Mouse (Mus musculus) retina, postnatal 1 day (tissue): Measurements from ENCODE around the gene Trim38.

Experiments used
- DNase-seq: peaks from one replicate; pipeline ENCODE4 v3.0.0-alpha.2; 2012

The Trim38 gene

DNA sequence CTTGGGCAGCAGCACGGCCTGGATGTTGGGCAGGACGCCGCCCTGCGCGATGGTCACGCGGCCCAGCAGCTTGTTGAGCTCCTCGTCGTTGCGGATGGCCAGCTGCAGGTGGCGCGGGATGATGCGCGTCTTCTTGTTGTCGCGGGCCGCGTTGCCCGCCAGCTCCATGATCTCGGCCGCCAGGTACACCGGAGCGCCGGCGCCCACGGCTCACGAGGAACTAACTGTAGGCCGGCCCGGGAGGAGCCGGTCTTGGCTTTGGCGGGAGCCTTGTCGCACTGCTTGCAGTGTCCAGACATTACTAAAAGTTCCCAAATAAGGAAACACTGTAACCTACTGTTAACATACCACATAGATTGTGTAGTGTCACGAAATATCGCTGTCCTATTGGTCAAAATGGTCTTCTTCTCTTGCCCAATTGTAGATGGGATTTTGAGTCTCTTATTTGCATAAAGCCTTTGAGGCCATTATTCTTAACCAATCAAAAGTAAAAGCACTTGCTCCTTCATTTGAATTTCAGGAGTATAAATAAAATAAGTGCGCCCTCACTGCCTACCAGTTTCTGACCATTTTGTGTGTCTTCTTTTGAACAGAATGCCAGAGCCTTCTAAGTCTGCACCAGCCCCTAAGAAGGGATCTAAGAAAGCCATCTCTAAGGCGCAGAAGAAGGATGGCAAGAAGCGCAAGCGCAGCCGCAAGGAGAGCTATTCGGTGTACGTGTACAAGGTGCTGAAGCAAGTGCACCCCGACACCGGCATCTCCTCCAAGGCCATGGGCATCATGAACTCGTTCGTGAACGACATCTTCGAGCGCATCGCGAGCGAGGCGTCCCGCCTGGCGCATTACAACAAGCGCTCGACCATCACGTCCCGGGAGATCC is 23.3 kb upstream of the Trim38 start, which contains the start of gene Hist1h2bb:
Gene Hist1h2bb (plus strand): TSS at position 534 of the 880 bp plus-strand sequence.
- peak; percentile 97 for DNase-seq

DNA sequence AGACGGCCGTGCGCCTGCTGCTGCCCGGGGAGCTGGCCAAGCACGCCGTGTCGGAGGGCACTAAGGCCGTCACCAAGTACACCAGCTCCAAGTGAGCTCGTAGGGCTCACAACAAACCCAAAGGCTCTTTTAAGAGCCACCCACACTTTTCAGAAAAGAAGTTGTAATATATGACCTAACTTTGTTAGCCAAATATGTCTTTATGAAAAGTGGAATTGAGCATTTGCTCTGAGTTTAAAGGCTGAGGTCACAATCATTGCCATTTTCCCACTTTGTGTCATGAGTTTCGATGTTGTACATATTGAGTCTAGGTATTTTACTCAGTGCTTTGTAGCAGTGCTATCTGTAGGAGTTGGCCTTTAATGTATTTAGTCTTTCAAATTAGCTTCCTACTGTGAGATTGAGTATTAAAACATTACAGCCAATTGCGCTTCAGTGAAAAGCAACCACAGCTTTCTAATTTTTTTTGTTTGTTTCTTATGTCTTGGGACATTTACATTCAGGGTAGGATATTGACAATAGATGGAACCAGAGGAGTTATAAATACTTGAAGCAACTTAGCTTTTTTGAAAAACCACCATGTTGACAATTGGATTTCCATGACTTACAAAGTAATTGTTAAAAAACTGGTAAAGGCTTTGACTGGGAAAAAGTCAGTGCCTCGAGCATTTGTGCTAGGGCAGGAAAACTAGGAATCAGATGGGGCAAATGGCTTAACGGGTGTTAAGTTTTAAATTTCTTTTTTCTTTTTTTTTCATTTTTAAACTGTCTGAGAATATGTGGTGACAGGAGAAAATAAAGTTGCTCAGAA is 22.4 kb upstream of the Trim38 start:
- DNase-seq = peak; percentile 56

DNA sequence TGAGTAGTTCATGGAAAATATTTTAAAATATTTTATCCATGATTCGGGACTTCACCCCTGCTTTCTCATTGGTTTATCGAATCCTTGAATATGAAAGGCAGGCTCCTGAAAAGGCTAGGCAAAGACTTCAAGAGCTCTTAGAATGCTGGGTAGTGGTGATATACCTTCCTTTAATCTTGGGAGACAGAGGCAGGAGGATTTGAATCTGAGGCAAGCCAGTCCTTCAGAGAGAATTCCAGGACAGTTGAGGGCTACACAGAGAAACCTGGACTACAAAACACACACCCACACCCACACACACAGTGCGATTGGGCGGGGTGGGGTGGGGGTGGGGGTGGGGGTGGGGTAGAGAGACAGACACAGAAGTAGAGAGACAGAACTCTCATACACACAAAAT is 21.8 kb upstream of the Trim38 start:
- no peak for DNase-seq

DNA sequence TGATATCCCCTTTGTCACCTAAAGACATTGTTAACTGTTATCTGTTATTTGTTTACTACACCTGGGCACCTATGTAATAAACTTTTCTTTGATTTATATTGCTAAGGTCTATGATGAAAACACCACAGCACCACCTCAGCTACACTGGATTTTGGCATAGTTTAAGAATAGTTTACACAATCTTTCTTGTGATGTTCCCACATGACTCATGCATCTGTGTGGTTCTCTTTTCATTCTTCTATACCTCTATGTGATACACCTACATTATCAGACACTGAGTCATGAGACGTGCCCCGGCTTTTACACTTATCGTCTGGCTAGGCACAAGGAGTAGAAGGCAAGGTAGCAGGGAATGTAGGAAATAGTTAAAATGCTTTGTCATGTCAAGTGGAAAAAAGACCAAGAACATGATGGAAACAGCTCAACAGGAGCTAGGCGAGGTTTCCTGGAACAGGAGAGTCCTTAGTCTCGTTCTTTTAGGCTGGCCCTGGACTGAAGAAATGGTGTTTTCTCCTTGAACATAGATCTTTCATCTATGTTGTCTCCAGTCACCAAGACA is 20.1 kb upstream of the Trim38 start:
- no peak for DNase-seq

DNA sequence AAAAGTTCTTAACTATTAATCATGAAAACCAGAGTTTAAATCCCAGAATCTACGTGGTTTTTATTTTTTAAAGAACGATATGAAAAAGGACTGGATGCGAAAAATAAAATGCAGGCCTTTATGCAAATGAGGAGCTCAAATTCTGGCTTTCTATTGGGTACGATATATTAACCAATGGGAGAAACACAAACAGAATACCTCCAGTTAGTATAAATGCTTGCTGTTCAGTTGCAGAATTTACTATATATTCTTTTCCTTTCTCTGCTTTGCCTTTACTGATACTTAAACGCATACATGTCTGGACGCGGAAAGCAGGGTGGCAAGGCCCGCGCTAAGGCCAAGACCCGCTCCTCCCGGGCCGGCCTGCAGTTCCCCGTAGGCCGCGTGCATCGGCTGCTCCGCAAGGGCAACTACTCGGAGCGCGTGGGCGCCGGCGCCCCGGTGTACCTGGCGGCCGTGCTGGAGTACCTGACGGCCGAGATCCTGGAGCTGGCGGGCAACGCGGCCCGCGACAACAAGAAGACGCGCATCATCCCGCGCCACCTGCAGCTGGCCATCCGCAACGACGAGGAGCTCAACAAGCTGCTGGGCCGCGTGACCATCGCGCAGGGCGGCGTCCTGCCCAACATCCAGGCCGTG is 18.8 kb upstream of the Trim38 start, which contains the start of gene Hist1h2ab:
Gene Hist1h2ab (plus strand): TSS at position 288 of the 639 bp plus-strand sequence.
- DNase-seq = peak; percentile 90

DNA sequence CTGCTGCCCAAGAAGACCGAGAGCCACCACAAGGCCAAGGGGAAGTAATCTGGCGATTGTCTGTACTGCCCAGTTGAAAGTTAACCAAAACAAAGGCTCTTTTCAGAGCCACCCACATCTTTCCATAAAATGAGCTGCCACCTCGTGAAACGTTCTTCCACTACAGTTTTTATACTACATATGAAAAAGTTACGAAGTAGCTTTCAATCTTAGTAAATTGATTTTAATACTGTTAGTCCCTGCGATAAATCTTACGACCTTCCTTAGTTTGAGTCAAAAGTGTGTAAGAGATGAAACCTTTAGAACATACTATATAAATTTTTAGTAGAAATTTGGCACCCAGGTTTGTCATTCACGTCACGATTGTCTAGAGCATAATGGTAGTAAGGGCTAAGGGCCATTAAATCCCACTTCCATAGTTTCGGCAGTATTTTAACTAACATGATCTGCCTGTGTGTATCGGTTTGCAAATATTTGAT is 18.2 kb upstream of the Trim38 start:
- DNase-seq = no peak

DNA sequence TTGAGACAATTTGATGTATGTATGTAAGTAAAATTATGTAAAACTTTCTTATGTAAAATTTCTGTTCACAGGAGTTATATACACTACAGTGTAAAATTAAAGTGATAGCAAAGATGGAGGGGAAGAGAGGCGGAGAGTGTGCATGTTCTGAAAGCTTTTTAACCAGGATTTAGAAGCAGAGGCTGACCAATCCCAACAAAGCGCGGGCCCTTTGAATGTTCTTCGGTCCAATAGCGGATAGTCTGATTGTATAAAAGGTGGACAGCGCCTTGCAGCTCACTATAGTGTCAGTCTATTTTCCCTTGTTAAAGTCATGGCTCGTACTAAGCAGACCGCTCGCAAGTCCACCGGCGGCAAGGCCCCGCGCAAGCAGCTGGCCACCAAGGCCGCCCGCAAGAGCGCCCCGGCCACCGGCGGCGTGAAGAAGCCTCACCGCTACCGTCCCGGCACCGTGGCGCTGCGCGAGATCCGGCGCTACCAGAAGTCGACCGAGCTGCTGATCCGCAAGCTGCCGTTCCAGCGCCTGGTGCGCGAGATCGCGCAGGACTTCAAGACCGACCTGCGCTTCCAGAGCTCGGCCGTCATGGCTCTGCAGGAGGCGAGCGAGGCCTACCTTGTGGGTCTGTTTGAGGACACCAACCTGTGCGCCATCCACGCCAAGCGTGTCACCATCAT is 17.5 kb upstream of the Trim38 start, which contains the start of gene Hist1h3b:
Gene Hist1h3b (plus strand): TSS at position 201 of the 675 bp plus-strand sequence.
- DNase-seq = peak; percentile 96

DNA sequence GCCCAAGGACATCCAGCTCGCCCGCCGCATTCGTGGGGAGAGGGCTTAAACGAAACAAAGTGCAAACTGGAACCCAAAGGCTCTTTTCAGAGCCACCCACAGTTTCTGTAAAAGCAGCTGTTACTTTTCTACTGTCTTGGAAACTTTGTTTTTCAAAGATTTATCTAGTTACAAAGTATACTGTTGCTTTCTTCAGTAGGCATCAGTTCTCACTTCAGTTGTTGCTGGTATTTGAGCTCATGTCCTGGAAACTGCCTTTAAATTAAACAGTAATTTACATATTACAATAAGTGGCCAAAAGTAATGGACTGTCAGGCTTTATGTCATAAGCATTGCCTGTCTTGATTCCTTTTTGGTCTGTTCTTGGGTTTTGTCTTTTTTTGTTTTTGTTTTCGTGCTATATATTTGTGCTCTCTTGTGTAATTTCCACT is 17.0 kb upstream of the Trim38 start:
- no peak for DNase-seq

DNA sequence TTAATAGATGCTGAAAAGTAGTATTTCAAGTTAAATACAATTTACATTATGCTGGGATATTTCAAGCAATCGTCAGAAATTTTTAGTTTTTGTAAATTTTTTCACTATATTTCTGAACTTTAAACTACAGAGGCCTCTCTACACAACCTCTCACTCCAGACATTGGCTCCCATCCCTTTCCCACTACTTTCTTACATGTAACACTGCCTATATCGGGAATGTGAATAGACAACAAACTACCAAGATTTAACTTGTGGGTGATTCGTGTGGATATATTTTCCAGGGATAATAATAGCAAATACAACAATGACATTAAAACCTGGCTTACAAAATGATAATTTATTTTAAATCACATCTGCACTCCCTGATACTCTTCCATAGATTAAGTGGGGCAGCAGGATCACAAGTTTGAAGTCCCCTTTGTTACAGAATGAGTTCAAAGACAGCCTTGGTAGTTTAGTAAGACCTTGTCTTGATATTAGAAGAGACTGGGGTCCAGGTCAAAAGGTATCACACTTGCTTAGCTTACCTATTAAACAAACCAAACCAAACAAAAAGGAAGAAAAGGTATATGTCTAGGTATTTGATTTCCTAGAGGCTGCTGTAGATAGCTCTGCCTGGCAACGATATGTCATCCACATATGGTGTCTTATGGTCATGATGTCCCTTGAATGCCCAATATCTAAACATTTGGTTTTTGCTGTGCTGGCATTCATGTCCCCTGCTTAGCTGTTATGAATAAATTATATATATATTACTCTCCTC is 16.2 kb upstream of the Trim38 start:
- no peak for DNase-seq

DNA sequence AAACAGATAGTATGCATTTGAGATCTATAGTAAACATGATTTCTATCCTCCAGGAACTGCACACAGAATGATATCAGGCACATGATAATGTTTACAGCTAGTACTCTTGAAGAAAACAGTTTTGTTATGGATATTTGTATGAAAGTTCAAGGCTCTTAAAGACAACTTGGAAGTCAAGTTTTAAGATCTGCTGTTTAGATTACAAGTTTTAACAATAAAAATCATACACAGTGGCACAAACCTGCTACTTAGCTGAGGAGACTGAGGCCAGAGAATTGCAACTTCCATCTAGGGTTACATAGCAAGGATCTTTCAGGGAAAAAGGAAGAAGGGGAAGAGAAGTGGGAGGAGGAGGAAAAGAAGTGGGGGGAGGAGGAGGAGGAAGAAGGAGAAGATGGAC is 14.7 kb upstream of the Trim38 start:
- DNase-seq = no peak

DNA sequence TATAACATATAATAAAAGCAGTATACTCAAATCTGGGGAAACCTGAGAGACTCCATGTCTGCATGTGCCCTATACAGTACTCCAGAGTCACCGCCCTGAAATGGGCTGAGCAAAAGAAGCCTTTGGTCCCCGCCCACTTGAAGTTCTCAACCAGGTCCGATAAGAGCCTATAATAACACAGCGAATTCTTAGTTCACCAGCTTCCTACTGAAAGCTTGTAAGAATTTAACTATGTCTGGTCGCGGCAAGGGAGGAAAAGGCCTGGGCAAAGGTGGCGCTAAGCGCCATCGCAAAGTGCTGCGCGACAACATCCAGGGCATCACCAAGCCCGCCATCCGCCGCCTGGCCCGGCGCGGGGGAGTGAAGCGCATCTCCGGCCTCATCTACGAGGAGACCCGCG is 12.9 kb upstream of the Trim38 start, which contains the start of gene Hist1h4b:
Gene Hist1h4b (plus strand): TSS at position 224 of the 400 bp plus-strand sequence.
- peak; percentile 95 for DNase-seq

DNA sequence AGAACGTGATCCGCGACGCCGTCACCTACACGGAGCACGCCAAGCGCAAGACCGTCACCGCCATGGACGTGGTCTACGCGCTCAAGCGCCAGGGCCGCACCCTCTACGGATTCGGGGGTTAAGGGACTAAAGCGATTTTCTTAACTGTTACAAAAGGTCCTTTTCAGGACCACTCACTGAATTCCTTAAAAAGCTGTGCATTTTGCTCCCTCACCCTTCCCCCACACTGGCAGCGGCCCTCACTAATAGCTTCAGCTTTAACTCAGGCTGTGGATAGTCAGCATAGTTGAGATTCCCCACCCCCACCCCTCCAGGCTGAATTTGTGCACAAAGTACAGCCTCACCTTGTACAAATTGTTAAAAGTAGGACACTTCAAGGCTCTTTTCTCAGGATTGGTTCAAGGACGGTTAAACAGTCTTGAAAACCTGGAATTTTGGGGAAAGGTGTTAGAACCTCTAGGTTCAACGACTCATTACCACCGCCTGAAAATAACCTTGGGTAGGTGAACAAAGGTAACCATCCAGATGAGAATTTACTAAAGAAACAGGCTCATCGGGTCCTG is 12.4 kb upstream of the Trim38 start:
- peak; percentile 55 for DNase-seq

DNA sequence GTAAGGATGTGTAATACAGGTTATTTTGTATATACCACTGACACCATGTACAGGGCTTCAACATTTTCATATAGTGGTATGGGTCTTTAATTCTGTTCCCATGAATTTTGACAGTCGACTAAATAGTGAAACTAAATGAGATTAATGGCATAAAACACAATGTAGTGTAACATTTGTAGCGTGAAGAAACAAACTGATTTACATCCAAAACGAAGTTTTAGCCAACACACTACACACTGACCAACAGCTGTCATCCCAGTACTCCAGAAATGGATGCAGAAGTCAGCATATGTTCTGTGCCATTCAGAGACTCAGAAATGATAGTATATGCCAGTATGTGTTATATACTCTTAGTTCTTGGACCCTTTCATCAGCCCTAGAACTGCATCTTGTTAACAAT is 11.8 kb upstream of the Trim38 start:
- DNase-seq = no peak

DNA sequence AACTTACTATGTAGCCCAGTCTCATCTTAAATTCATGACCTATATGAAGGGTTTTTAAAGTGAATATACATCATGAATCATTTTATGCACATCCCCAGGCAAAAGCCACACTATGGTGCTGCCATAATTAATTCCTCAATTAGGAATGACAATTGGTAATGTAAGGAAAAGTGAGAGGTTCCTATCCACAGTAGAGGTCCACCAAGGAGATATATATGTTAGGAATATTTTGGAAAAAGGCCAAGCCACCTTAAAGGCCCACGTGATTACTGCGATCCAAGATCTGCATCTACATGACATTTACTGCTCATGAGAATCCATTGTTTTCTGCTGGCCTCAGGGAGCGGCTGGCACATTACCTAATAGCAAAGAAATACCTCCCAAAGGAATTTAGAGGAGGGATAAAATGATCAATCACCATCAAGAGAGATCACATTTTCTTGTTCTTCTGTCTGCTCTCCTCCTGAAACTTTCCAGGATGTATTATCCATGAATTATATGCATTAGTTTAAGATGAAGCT is 10.4 kb upstream of the Trim38 start:
- DNase-seq = no peak

DNA sequence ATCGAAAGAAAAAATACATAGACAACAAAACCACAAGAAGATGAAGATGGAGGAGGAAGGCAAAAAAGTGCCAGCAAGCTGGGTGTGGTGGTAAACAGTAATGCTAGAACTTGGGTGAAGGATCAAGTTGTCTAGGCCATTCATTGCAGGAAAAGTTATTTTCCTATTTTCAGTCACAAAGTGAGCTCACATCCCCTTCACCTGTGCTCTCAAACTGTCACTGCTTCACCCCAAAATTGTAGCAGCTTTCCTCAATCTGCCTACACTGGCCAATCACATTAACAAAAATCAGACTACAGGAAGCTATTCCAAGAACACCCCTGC is 9.8 kb upstream of the Trim38 start:
- DNase-seq = no peak

DNA sequence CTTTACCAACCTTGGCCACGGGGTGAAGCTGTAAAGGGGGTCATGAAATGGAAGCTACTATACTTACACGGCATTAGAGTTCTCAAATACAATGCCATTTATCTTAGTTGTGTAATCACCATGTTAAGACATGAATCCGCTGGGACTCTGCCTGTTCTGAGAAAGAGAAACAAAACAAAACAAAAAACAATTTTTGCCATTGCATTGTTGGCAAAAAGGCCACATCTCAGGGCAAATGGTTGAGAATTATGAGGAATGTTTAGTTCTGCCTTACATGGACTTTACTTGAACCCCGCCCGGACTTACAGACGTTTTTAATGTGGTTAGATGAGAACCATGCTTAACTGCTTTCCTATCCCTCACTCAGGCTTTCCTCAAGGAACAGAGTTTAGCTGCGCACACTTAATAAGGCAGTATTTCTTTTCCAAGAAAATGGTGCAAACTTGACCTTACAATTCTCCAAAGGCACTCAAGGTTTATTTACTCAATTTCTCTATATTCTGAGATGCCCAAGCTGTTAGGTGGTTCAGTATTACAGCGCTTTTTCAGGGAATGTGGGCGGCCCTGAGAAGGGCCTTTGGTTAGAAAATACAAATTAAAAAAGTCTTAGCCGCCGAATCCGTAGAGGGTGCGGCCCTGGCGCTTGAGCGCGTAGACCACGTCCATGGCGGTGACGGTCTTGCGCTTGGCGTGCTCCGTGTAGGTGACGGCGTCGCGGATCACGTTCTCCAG is 9.3 kb upstream of the Trim38 start:
- peak; percentile 64 for DNase-seq

DNA sequence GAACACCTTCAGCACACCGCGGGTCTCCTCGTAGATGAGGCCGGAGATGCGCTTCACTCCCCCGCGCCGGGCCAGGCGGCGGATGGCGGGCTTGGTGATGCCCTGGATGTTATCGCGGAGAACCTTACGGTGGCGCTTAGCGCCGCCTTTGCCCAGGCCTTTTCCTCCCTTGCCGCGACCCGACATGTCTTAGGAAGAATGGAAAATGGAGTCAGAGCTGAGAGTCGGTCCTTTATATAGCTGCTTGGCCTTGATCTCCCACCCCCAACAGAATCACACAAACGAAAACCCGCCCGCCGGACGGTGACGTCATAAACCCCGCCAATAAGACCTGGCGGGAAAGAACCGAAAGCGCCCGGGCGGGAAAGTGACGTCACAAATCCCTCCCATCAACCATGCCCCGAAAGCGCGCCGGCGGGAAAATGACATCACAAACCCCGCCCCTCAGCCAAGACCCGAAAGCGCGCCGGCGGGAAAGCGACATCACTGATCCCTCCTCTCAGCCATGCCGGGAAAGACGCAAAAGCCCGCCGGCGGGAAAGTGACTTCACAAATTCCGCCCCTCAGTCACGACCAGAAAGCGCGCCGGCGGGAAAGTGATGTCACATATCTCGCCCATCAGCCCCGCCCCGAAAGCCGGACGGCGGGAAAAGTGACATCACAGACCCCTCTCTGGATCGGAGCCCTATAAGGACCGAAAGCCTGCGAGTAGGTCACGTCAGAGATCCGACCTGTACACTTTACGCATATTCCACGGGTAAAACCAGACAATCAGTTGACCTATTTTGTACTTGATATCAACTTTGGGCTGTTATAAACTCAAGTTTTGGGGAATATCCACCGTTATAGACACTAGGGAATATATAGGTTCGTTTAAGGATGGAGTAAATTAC is 8.5 kb upstream of the Trim38 start, which contains the start of gene Hist1h4a:
Gene Hist1h4a (minus strand): TSS at position 259 of the 893 bp plus-strand sequence.
- peak; percentile 99 for DNase-seq
